Mouse (Mus musculus): ENCODE data around the gene Pigz. TPM values are rescaled to one million over a fixed set of nuclear protein-coding genes. Genes with fewer than 3 reads are reported as not detected.
A peak's percentile ranks its signal among the peaks of the same experiment; 100 is the strongest.

Gene Pigz
- polyA plus RNA-seq (2015; fragmentation: Nextera tagmentation; extraction: Ambion mirVana), result 2.7 and 3.1 TPM in 2 replicates

DNA sequence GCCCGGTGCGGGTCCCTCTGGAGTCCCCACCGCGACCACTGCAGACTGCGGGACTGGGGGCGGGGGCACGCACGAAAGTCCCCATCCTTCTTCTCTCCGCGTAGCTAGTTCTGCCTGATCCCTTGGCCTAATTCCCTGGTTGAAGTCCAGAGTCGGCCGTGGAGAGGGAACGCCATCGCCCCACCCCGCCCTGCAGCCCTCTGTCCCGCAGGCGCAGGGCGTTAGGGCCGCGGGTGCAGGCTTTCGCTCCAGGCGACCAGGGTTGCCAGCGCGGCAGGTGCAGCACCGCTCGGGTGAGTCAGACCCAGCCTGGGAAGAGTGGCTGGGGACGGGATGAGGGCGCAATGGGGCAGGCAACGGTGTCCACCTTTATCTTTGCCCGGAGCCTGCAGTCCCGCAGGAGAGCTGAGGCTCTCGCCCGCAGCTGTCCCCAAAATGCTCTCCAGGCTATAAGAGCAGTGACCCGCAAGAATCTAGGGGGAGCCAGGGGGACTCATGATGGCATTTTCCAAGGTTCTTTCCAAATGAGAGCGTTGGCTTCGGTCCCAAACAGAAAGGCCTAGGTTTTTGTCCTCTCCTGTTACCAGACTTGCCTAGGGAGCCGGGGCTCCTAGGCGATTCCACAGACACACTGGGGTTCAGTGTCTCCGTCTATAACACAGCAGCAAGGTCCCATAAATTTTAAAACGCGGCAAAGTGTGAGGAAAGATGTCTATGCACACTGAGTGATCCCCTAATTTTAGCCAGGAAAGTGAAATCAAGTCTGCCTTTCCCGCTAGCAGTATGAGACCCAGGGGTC lies at the start of gene Pigz:
Gene Pigz (plus strand): TSS at position 101 of the 799 bp plus-strand sequence.
- DNase-seq (ENCODE audit: low spot score), result no peak

DNA sequence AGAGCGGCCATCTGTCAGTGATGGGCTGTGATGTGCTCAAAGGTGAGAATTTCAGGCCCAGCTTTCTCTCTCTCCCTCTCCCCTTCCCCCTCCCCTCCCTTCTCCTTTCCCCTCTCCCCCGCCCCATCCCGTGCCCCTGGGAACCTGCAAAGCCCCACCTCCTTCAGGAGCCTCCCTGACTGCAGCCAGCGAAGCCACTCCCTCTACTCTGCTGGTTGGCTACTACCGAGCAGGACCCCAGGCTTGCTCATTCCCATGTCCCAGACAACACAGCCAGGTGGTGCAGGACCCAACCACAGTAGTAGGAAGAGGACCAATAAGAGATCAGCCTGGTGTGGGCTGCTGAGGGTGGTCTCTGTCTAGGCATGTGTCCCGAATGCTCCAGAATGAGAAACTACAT lies 49.7 kb upstream of the Pigz start:
- no peak for DNase-seq (ENCODE audit: low spot score)

DNA sequence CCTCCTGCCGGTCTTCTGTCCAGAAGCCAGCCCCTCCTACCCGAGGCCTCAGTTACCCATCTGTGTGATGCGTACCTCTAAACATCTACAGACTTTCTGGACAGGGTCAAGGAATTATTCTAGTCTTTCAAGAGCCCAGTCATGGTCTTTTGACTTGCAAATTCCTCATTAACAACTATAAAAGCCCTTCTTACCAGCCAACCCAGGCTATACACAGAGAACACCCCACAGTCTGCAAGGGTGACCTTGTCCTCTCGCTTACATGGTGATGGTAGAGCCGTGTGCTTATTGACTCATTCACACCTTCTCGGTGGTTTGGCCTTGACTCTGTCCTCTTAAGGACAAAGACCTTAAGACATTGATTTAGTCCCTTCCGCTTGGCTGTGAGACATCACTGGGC lies 42.7 kb upstream of the Pigz start:
- DNase-seq (ENCODE audit: low spot score), result no peak

DNA sequence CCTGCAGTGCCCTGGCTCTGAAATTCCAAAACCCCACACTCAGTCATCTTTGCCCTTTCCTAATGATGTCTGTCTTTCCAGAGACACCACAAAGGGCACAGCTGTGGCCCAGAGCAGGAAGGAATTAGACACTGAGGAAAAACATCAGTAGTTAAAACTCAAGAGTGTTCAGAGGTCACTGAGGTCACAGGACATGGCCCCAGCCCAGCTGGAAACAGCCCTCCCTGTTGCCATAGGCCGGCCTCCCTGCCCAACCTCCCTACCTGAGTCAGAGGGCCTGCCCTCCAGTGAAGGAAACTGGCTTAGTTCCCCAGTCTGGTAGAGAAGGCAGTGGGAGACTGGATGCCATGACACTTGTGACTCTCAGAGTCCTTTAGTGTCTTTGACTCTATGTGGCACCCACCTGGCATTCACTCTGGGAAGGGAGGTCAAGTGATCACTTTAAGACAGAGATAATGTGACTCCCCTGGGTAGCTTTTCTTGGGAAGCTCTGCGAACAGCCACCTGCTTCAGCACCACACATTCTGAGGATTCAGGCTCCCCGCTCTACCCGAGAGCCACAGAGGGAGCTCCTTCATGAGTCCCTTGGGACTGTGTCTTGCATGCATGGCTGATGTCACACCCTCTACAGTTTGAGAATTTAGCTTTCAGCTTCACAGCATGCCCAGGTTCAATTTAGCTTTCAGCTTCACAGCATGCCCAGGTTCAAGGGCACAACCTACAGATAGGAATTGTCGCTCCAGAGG lies 40.1 kb upstream of the Pigz start:
- no peak for DNase-seq (ENCODE audit: low spot score)

DNA sequence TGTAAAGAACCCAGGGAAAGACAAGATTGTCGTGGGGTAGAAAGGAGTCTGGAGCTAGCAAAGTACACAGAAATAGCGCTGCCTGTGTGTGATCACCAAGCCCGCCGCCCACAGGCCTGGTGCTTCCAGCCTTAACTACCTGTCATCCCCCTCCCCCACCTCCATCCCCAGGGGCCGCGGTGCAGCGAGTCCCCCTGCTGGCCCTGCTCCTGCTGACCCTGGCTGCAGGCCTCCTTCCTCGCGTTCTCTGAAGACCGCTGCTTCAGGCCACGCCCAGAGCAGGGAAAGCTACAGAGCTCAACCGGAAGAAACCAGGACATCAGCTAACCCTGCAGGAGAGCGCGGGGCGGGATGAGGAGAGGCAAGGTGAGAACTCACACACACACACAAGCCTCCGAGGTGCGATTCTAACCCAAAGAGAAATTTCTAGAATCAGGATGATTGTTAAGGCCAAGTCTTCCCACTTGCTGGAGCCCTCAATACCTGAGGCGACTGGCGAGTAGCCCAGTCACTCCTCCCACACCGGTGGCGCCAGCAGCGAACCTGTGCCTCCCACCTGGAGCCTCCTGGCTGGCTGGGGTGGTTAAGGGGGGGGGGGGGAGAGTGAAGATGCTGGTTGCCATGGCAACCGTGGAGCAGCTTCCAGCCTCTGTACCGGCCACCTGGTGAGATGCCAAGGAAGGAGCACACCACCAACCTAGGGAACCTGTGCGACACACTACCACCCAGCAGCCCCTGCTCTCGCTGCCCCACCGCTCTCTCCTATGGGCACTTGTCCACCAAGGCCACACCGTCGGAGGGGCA lies 36.5 kb upstream of the Pigz start:
- DNase-seq (ENCODE audit: low spot score), result no peak

DNA sequence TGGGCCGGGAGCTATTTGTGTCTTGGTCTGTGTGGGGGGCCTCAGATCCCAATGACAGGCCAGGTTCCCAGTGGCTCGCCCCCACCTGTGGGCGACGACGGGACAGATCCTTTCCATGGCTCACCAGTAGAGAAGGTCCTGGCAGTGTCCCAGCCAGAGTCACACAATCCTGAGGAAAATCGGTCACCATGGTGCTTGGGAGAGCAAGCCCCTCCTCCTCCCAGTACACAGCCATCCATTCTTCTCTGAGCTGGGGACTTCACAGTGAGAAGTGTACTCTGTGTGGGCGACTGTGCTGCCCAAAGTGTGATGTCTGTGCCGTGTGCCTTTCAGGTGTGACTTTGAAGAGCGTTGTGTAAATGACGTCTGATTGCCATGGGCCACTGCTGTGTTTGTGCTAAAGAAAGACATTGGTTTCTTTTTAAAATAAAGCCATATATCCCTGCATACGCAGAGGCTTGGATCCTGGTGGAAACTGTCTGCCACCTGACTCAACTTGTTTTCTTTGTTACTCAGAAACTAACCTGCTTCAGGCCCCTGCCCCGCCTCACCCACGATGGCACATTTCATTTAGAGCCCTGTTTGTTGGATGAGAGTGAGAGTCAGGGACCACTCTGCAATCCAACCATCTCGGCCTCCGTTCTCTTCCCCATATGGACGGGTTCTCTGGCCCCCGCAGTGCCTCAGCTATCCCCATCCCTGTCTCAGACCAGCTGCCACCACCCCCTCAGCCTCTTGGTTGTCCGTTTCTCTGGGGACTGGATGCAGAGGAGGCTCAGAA lies 34.9 kb upstream of the Pigz start:
- DNase-seq (ENCODE audit: low spot score), result no peak

DNA sequence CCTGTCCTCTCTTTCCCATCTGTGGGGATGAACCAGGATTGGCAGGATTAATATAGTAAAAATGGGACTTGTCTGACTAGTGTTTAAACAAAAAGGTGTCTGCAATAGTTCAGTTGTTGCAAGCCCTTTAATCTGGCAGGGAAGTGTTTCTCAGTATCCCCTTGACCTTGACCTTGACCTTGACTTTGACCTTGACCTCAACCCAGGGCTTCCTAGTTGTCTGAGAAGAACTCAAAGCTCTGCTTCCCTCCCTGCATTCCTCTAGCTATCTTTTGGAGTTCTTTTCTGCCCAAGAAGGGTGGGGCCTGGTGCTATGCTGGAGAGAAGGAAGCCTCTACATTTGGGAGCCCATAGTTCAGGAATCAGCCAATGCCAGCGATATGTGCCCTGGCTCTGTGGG lies 31.8 kb upstream of the Pigz start:
- DNase-seq (ENCODE audit: low spot score), result no peak

DNA sequence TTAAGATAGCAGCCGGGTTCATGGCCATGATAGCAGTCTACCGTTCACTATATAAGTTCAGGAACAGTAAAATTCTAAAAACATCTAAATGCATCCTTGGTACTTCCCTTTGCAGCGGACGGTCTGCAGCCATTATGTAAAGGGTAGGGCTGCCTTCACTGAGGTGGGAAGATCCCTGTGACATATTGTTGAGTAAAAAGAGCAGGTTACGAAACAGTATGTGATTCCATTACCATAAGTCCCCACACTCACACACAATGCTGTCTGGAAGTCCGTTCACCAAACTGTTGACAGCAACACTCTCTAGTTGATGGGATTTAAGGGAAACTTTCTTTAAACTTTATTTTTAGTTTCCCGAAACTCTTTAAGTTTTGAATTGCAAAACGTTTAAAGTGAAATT lies 30.4 kb upstream of the Pigz start:
- DNase-seq (ENCODE audit: low spot score), result no peak

DNA sequence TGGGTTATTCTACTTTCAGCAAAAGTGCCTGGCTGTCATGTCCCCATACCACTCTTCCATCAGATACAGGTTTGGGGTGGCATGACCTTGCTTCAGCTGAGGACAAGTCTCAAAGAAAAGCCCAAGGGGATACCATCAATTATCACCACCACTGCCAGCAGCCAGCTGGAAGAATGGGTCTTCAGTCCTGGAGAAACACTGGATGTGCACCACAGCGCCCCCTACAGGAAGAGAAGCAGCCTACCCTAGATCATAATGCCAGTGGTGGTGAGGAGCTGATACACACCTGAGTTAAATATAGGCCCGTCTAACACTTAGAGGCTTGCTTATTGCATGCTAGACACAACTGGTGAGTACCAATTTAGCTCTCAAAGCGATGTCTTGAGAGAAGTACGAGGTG lies 28.3 kb upstream of the Pigz start:
- peak; percentile 18 for DNase-seq (ENCODE audit: low spot score)

DNA sequence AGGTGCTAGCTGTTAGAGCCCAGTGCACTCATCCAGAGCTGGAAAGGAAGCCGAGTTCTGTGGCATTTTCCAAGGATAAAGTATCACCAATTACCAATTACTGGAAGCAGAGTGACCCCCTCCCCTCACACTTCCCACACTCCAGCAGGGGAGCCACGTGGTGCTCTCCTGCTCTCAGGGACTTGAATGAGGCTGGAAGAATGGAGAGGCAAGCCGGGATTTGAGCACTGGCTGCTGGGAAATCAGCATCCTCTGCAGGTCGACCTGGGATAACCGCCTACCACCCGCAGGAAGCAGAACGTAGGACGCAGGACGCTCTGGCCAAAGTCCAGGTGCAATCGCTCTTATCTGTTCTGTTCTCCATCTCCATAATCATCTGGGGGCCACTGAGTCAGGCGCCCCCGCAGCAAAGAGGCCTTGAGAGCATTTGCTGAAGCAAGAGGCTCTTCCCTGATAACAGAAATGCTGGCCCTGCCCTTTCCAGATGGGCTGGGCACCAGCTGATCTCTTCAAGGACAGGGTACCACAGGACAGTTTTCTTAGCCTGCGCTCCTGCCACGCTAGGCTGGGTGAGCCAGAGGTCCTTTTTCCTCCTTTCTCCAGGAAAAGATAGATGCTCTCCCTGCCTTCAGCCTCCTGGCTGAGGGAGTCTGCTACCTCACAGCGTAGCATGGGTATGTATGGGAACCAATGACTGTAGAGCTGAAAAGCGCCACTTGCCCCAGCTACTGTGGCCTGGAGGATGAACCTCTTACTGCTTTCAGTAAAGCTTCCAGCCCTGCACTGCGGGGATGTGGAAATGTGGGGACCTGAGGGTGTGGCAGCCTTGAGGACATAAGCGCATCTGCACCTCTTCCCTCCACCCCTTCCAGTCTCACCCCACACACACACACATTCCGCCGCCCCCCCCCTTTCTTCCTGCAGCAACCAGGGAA lies 27.5 kb upstream of the Pigz start:
- no peak for DNase-seq (ENCODE audit: low spot score)

DNA sequence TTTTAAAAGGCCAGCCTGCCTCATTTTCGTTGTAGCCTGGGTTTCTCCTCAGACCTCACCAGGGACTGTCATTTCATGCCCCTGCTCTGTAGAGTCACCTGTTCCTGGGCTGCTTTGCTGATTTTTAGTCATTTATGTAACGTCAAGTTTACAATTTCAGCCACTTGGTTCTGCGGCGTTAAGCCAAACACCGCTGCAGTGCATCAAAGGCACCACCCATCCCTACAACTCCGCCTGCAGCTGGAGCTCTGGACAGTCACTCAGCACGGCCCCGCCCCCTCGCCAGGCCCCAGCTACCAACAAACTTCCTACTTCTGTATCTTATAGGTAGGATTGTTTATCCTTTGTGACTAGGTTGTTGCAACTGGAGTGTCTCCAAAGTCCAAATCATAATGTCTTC lies 26.8 kb upstream of the Pigz start:
- no peak for DNase-seq (ENCODE audit: low spot score)

DNA sequence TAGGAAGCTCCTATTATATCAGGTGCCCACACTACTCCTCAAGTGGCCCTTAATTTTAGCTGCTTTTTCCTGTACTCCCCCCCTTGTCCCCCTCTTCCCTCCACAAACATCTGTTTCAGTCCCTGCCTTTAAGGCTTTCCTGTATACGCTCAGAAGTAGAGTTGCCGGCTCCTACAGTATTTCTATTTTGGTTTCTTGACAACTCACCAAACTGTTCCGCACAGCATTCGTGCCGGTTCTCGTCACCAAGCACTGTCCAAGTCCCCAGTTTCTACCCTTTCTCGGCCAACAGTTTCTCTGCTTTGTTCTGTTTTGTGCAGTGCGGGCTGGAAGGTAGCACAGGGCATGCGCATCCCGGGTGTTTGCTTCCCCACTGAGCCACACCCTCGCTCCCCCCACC lies 24.7 kb upstream of the Pigz start:
- DNase-seq (ENCODE audit: low spot score), result no peak

DNA sequence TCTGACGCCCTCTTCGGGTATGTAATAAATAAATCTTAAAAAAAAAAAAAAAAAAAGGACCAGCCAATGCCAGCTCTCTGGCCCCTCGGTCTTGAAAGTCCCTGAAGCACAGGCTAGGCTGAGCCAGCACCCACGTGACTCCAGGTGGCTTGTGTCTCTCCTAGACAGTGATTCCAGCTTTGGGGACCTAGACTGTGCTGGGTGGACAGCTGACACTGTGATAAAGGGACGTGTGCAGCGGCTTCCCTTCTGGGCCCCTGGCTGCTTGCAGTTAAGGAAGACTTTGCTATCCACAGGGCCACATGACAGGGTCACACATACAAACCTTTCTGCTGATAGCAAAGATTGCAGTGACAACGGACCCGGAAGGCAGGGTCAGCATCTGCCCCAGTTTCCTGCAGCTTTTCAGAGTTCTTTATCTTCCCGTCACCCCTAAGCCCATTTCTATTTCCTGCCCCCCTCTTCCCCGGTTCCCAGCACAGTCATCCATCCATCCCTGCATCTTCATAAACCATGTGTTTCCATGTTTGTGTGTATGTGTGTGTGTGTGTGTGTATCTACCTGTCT lies 23.3 kb upstream of the Pigz start:
- no peak for DNase-seq (ENCODE audit: low spot score)

DNA sequence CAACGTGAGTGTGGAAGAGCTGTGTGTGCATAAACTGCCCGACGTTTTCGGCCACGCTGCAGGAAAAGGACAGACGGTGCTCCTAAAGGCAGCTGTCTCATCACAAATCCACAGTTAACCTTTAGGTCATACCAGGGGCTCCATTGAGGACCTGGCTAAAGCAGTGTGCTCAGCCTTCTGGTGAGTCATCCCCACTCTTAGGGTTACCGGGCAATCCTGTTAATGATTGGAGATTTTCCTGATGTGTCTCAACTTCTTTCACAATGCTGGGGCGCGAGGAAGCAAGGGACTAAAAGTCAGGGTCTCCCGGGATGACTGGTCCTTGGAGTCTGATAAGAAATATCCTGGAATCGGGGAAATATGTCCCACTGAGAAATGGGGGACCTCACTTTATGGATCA lies 15.9 kb upstream of the Pigz start:
- no peak for DNase-seq (ENCODE audit: low spot score)

DNA sequence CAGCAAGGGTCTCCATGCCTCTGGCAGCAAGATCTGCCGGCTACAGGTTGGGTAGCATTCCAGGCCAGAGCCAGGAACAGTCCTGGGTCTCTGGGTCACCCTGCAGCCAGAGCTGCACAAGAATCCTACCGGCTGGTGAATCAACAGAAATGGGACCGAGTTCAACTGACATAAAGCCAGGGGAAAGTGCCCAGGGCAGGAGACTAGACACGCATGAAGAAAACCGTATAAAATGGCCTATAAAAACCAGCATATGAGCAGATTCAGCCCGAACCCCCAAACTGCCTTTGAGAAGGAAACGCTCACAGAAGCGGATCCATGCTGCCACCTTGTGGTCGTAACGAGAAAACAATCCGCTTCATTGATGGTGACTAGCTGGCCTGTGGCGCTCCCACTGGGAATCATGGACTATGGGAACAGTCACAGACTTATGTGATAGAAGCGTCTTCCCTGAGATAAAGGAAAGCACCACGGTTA lies 15.4 kb upstream of the Pigz start:
- DNase-seq (ENCODE audit: low spot score), result peak; percentile 73

DNA sequence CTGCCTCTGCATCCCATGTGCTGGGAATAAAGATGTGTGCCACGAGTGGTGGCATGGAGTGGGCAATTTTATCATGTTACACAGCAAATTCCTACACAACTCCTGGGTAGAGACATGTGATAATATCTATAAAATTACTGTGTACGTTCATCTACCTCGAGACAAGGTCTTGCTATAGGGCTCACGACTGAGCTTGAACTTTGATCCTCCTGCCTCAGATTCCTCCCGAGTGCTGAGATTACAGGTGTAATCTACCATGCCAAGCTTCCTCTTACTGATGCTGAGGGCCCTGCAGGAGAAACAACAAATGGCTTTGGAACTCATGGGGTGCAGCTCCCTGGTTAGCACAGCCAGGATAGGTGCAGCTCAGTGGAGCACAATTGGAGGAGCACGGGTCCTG lies 9.3 kb upstream of the Pigz start:
- DNase-seq (ENCODE audit: low spot score), result no peak

DNA sequence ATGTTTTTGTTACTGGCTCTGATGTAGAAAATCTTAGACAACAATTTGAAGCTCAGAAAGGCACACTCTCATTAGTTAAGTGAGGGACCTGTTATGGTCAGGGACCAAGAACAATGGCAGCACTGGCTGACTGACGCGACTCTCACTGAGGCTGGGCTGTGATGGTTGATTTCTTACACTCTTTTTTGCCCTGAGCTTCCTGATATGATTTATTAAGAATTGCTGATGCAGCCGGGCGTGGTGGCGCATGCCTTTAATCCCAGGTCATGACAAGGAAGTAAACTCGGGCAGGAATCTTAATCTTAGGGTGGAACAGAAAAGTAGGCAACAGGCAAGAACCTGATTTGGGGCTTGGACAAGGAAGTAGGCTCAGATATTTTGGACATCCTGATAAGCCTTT lies 7.6 kb upstream of the Pigz start:
- DNase-seq (ENCODE audit: low spot score), result no peak

DNA sequence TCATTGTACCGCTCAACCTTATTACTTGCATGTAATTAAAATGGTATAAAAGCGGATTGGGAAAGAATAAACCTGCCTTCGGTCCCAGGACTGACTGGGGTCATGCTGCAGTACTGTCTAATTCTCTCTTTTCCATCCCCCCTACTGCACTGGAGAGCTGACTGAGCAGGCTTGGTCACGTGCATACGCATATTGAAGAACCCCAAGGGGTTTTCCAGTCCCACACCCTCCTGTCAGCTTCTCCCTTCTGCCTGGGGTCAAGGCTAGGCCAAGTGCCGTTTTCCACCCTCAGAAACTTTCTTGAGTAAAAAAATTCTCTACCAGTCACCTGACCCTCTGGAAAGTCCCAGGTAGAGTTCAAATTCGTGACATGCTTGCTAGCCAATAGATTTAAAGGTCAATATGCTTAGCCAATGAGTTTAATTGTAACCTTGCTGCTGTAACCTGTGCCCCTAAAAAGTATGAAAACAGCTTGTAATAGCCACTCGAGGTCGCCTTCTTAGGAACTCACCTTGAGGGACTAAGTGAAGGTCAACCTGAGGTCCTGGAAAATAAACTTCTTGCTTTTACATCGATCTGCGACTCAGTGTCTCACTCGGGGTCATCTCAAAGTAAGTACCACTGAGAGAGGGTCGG lies 7.0 kb upstream of the Pigz start:
- DNase-seq (ENCODE audit: low spot score), result no peak

DNA sequence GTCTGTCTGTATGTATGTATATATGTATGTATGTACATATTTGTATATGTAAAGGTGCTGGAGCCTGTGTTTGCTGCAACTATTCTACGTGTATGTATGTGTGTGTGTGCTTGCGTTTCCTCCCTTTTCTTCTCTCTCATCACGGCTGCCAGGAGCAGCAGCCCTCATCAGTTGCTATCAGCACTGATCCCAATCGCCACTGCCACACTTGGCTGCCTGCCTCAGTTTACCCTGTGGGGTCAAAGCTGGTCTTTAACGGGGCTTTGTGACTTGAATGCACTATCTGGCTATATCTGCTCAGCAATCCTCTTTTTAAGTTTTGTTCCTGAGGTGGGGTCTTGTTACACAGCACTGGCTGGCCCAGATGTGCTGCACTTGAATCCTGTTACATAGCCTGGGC lies 6.2 kb upstream of the Pigz start:
- no peak for DNase-seq (ENCODE audit: low spot score)
